Mouse (Mus musculus) forebrain, postnatal 0 days (tissue): ENCODE measurements at regions not wholly inside any gene's neighbourhood (a gene's known extent, or its start where the extent isn't known, plus 50 kb on each side); places are given as distances from the start of the nearest gene placed in this dataset.

ENCODE experiments used
- ATAC-seq: fragments of 200-750 bp; cut with Nextera tagmentation; 2 replicates; pipeline ENCODE4 v1.8.0; 2017; ENCODE audit warnings: mild to moderate bottlenecking, moderate library complexity
- DNase-seq: peaks from one replicate; pipeline ENCODE4 v3.0.0-alpha.2; 2015
- H3K27ac ChIP-seq: fragments of 300-500 bp; sonication (generic); 2 replicates; pipeline ENCODE4 v1.5.1; 2014; ENCODE audit warnings: low read depth, mild to moderate bottlenecking, antibody characterized with exemption, low read length, moderate library complexity, mixed read lengths
- H3K27me3 ChIP-seq: fragments of 300-500 bp; sonication (generic); 2 replicates; pipeline ENCODE4 v1.6.1; 2014; ENCODE audit warnings: mild to moderate bottlenecking, low read length, mixed read lengths; ENCODE audit not compliant: insufficient read depth
- H3K36me3 ChIP-seq: fragments of 300-500 bp; sonication (generic); 2 replicates; pipeline ENCODE4 v1.6.1; 2014; ENCODE audit warnings: mild to moderate bottlenecking, moderate library complexity; ENCODE audit not compliant: insufficient read depth
- H3K4me1 ChIP-seq: fragments of 300-500 bp; sonication (generic); 2 replicates; pipeline ENCODE4 v1.6.1; 2014; ENCODE audit warnings: antibody characterized with exemption; ENCODE audit not compliant: insufficient read depth
- H3K4me2 ChIP-seq: fragments of 300-500 bp; sonication (generic); 2 replicates; pipeline ENCODE4 v1.6.1; 2014; ENCODE audit warnings: low read depth, mild to moderate bottlenecking, moderate library complexity
- H3K4me3 ChIP-seq: fragments of 300-500 bp; sonication (generic); 2 replicates; pipeline ENCODE4 v1.5.1; 2014; ENCODE audit warnings: low read depth, low read length, mixed read lengths
- H3K9ac ChIP-seq: fragments of 300-500 bp; sonication (generic); 2 replicates; pipeline ENCODE4 v1.6.1; 2014; ENCODE audit warnings: mild to moderate bottlenecking
- H3K9me3 ChIP-seq: fragments of 300-500 bp; sonication (generic); 2 replicates; pipeline ENCODE4 v1.6.1; 2016; ENCODE audit warnings: low read length
- CTCF ChIP-seq: sonication (generic); IDR thresholded peaks from 2 replicates; pipeline ENCODE4 v1.5.1; 2016; ENCODE audit warnings: antibody characterized with exemption, control low read depth, low read depth
- WGBS: fragments of 180-500 bp; shearing (Covaris S2); extraction: QIAGEN DNeasy Blood & Tissue Kit; methylation state at CpG from one replicate; pipeline ENCODE4 v1.1.7; 2014; 5-methylcytosine and 5-hydroxymethylcytosine counted together

GRCm38 (mm10) chr17:4331650-4332049 lies 635.6 kb upstream of the Nox3 start:
- H3K4me1 ChIP-seq = no peaks in the 10 kb centered on the region; the same call in 1 of the 2 replicates
- H3K27ac ChIP-seq = no peak overlapping the region
- peak; percentile 37 for DNase-seq
- no peak for TF ChIP-seq CTCF
- no peaks in the 10 kb centered on the region for H3K27me3 ChIP-seq
- H3K9ac ChIP-seq = no peak overlapping the region
- peak; percentile 66; the same call in 1 of the 2 replicates for ATAC-seq
- no peak overlapping the region for H3K4me3 ChIP-seq
- 11% methylated on average over 9 of the region's 9 CpGs for WGBS
- H3K9me3 ChIP-seq = no peaks in the 10 kb centered on the region
- H3K4me2 ChIP-seq = no peak overlapping the region
- H3K36me3 ChIP-seq = no peaks in the 10 kb centered on the region

GRCm38 (mm10) chr17:4333091-4333490 lies 637.0 kb upstream of the Nox3 start:
- Histone ChIP-seq H3K4me3 (no peak overlapping the region), H3K27ac (no peak overlapping the region), H3K4me1 (no peaks in the 10 kb centered on the region; the same call in 1 of the 2 replicates), H3K27me3 (no peaks in the 10 kb centered on the region), H3K36me3 (no peaks in the 10 kb centered on the region), H3K9ac (no peak overlapping the region), H3K9me3 (no peaks in the 10 kb centered on the region), H3K4me2 (no peak overlapping the region)
- TF ChIP-seq CTCF = no peak
- 93% methylated on average over 4 of the region's 4 CpGs for WGBS
- DNase-seq (no peak), ATAC-seq (no peak)

- Histone ChIP-seq H3K4me3 (no peak overlapping the region), H3K4me1 (no peaks in the 10 kb centered on the region), H3K4me2 (no peak overlapping the region), H3K9me3 (no peaks in the 10 kb centered on the region), H3K27me3 (no peaks in the 10 kb centered on the region), H3K9ac (no peak overlapping the region), H3K36me3 (no peaks in the 10 kb centered on the region), H3K27ac (no peak overlapping the region)
- ATAC-seq = no peak
- WGBS = 66% methylated on average over 1 of the region's 1 CpGs
- TF ChIP-seq CTCF = no peak
- DNase-seq = no peak
These were observed 641.1 kb upstream of the Arid1b start for GRCm38 (mm10) chr17:4353018-4353417.

- Histone ChIP-seq H3K36me3 (no peaks in the 10 kb centered on the region), H3K4me3 (no peak overlapping the region), H3K27ac (no peak overlapping the region), H3K27me3 (no peaks in the 10 kb centered on the region), H3K4me1 (no peaks in the 10 kb centered on the region), H3K9me3 (no peaks in the 10 kb centered on the region), H3K9ac (no peak overlapping the region), H3K4me2 (no peak overlapping the region)
- DNase-seq = no peak
- WGBS = 83% methylated on average over 5 of the region's 5 CpGs
- TF ChIP-seq CTCF = no peak
- ATAC-seq = no peak
These were observed 638.5 kb upstream of the Arid1b start for GRCm38 (mm10) chr17:4355506-4356218.

- no peak overlapping the region for H3K27ac ChIP-seq
- no peaks in the 10 kb centered on the region for H3K4me1 ChIP-seq
- DNase-seq = no peak
- 25% methylated on average over 4 of the region's 4 CpGs for WGBS
- H3K36me3 ChIP-seq = no peaks in the 10 kb centered on the region
- H3K27me3 ChIP-seq = no peaks in the 10 kb centered on the region
- no peak overlapping the region for H3K4me2 ChIP-seq
- ATAC-seq = no peak
- H3K9me3 ChIP-seq = no peaks in the 10 kb centered on the region
- no peak overlapping the region for H3K9ac ChIP-seq
- no peak for TF ChIP-seq CTCF
- H3K4me3 ChIP-seq = no peak overlapping the region
These were observed 633.5 kb upstream of the Arid1b start for GRCm38 (mm10) chr17:4360413-4361320.

- Histone ChIP-seq H3K9me3 (no peaks in the 10 kb centered on the region), H3K27me3 (no peaks in the 10 kb centered on the region), H3K4me3 (no peak overlapping the region), H3K36me3 (no peaks in the 10 kb centered on the region), H3K4me2 (no peak overlapping the region), H3K4me1 (no peaks in the 10 kb centered on the region), H3K9ac (no peak overlapping the region), H3K27ac (no peak overlapping the region)
- DNase-seq (no peak), ATAC-seq (no peak)
- no peak for TF ChIP-seq CTCF
These were observed 628.3 kb upstream of the Arid1b start for GRCm38 (mm10) chr17:4365811-4366210.

GRCm38 (mm10) chr17:4380449-4380848 lies 613.7 kb upstream of the Arid1b start:
- 82% methylated on average over 1 of the region's 1 CpGs for WGBS
- DNase-seq (no peak), ATAC-seq (no peak)
- Histone ChIP-seq H3K4me1 (no peaks in the 10 kb centered on the region), H3K27me3 (no peaks in the 10 kb centered on the region), H3K27ac (no peak overlapping the region), H3K4me2 (no peak overlapping the region), H3K9ac (no peak overlapping the region), H3K36me3 (no peaks in the 10 kb centered on the region), H3K9me3 (no peaks in the 10 kb centered on the region), H3K4me3 (no peak overlapping the region)
- TF ChIP-seq CTCF = no peak
